Mouse (Mus musculus) right cerebral cortex, postnatal 10 days (tissue): Measurements from ENCODE around the gene Pik3r1.

Experiments
- DNase-seq, 2 experiments: peaks; one replicate each; pipeline ENCODE4 v3.0.0; 2021; ENCODE audit warnings: low spot score in 2 of 2

Gene Pik3r1

GRCm38 (mm10) chr13:101712099-101712498 is 55.9 kb downstream of the Pik3r1 start:
- DNase-seq = no peak

GRCm38 (mm10) chr13:101711301-101711700 is 56.7 kb downstream of the Pik3r1 start:
- DNase-seq = no peak

- no peak for DNase-seq
Observed at GRCm38 (mm10) chr13:101709788-101710187, 58.2 kb downstream of the Pik3r1 start.

- no peak for DNase-seq
Observed at GRCm38 (mm10) chr13:101707226-101707625, 60.8 kb downstream of the Pik3r1 start.

- DNase-seq = no peak
Observed at GRCm38 (mm10) chr13:101706426-101706825, 61.6 kb downstream of the Pik3r1 start.

GRCm38 (mm10) chr13:101702096-101702775 is 65.8 kb downstream of the Pik3r1 start:
- no peak for DNase-seq

- no peak for DNase-seq
Observed at GRCm38 (mm10) chr13:101701632-101702031, 66.4 kb downstream of the Pik3r1 start.

GRCm38 (mm10) chr13:101699742-101700141 is 68.3 kb downstream of the Pik3r1 start:
- DNase-seq = peak in 1 of 2 experiments; percentile 54

- peak in 1 of 2 experiments; percentile 18 for DNase-seq
Observed at GRCm38 (mm10) chr13:101697966-101698365, 70.1 kb downstream of the Pik3r1 start.

- DNase-seq = peak in 1 of 2 experiments; percentile 9
Observed at GRCm38 (mm10) chr13:101697461-101697860, 70.6 kb downstream of the Pik3r1 start.

- peak in 1 of 2 experiments; percentile 20 for DNase-seq
Observed at GRCm38 (mm10) chr13:101696827-101697226, 71.2 kb downstream of the Pik3r1 start.

- DNase-seq = peak in 1 of 2 experiments; percentile 16
Observed at GRCm38 (mm10) chr13:101696316-101696715, 71.7 kb downstream of the Pik3r1 start.

- DNase-seq = peak; percentile 89 to 94
Observed at GRCm38 (mm10) chr13:101695876-101696275, 72.1 kb downstream of the Pik3r1 start.

GRCm38 (mm10) chr13:101694496-101695251 is 73.3 kb downstream of the Pik3r1 start:
- DNase-seq = peak; percentile 73 to 74

GRCm38 (mm10) chr13:101693967-101694495 is 74.0 kb downstream of the Pik3r1 start:
- peak; percentile 83 to 85 for DNase-seq

- peak in 1 of 2 experiments; percentile 49 for DNase-seq
Observed at GRCm38 (mm10) chr13:101692866-101693691, 74.9 kb downstream of the Pik3r1 start.

- DNase-seq = peak; percentile 85 to 92
Observed at GRCm38 (mm10) chr13:101692239-101692784, 75.7 kb downstream of the Pik3r1 start.

- peak in 1 of 2 experiments; percentile 35 for DNase-seq
Observed at GRCm38 (mm10) chr13:101691669-101692068, 76.3 kb downstream of the Pik3r1 start.

- no peak for DNase-seq
Observed at GRCm38 (mm10) chr13:101690911-101691655, 76.9 kb downstream of the Pik3r1 start.

- DNase-seq = no peak
Observed at GRCm38 (mm10) chr13:101690167-101690566, 77.8 kb downstream of the Pik3r1 start.

GRCm38 (mm10) chr13:101686256-101686655 is 81.8 kb downstream of the Pik3r1 start:
- no peak for DNase-seq
